Mouse (Mus musculus) kidney, postnatal 25 days (tissue): ENCODE results near the gene Neu3.
"Not testable (repeated sequence)": the region's sequence is repeated elsewhere in the genome, so short reads cannot be mapped to it uniquely, and the experiment has no call there.

Experiments used
- DNase-seq, 2 experiments: peaks; one replicate each; pipeline ENCODE4 v3.0.0; 2021; ENCODE audit warnings: mixed read lengths in 2 of 2

Gene Neu3

DNA sequence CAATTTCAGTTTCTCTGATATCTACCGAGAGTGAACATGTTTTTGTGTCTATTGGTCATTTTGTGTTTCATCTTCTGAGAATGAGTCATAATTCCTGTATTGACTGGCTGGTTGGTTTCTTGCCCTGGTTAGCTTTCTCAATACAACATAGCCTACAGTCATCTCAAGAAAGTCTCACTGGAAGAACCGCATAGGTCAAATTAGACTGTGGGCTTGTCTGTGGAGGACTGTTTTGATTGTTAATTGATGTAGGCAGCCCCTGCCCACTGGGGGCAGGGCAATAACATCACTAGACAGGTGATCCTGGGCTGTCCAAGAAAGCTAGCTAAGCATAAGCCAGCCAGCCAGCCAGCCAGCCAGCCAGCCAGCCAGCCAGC, 5.6 kb upstream of the Neu3 start:
- no peak for DNase-seq

DNA sequence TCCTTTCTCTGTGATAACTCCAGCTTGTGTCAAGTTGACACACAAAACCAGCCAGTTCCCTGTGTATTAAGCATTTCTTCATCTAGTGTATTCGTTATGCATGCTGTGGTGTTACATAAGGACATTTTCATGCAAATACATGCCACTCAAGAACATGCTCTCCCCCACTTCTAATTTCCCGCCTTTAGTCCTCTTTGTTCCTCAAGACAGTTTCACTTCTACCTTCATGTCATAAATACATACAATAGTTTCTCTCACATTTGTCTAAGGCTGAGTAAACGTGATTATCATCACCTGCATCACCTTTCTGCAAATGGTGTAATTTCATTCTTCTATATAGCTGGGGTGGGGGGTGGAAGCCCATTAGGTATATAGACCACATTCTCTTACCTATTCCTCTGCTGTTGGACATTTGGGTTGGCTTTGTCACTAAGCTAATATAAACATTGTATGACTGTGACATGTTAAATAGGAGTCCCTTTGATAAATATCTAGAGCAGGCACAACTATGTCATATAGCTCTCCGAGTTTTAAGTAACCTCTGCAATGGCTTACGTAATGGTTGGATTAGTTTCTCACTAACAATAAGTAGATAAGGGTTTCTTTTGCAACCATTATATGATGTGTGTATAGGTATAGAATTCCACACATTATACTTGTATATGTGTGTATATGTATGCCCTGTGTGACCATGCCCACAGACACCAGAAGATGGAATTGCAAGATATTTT, 5.1 kb upstream of the Neu3 start:
- no peak for DNase-seq

DNA sequence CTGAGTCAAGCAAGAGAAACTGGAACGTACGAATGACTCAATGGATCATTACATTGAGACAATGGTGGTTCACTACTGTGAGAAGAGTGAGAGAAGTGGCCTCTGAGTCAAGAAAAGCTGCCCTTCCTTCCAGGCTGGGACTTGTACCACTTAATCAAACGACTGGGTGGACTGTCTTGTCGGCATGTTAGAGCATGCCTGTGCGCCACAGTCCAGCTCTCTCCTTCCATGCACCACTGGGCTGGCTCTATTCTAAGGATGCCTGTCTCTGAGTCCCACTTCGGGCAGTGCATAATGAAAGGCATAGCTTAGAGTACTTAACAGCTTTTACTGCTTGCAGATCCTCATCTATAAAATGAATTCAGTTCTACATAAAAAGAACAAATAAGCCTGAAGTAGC, 2.1 kb downstream of the Neu3 start:
- DNase-seq = no peak

DNA sequence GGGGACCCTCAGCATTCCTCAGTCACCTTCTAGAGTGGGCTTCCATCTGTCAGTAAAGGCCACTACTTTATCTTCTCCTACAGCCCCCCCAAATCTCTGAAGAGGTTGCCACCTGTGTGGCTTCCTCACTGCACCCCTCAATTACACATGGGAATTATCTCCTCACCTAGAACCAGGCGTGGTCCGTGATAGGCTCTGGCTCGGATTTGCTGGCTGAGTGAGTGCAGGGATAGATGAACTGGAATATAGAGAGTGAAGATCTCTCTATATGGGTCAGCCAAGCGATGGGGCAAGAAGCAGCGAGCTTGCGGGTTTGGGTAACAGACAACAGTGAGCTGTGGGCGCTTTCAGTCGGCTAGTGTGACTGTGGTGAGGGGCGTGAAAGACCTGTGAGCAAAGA, 2.7 kb downstream of the Neu3 start:
- DNase-seq = no peak

DNA sequence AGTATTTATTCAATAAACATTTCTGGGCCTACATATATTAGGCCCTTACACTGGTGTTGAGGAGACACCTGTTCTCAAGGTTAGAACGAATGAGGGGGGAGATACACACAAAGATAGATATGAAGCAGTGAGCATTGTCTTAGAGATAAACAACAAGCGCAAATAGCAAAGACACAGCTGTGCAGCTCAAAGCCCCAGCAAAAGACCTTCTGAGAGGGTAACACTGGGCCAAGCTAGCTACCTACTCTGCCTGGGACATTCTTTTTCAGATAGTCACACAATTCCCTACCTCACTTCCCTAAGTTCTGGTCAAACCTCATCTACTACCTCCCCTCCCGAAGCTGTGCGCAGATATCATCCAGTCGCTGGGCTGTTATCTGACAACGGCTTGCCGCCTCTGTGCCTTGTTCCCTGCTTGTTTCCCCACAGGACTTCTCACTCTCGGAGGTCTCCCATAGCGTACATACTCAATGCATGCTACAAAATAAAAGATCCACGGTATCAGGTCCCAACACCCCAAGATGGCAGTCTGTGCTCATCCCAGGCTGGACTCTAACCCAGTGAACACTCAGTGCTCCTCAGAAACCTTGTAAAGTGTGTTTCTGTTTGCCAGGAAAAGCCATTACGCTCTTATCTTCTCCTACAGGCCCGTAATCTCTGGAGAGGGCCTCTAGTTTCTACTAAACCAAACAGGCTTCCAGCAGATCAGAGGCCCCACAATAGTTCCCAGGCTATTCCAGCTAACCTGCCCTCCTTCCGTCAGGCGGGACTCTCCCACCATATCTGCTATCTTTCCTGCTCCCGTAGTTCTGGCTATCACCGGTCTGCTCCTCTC, 3.4 kb downstream of the Neu3 start:
- no peak for DNase-seq

DNA sequence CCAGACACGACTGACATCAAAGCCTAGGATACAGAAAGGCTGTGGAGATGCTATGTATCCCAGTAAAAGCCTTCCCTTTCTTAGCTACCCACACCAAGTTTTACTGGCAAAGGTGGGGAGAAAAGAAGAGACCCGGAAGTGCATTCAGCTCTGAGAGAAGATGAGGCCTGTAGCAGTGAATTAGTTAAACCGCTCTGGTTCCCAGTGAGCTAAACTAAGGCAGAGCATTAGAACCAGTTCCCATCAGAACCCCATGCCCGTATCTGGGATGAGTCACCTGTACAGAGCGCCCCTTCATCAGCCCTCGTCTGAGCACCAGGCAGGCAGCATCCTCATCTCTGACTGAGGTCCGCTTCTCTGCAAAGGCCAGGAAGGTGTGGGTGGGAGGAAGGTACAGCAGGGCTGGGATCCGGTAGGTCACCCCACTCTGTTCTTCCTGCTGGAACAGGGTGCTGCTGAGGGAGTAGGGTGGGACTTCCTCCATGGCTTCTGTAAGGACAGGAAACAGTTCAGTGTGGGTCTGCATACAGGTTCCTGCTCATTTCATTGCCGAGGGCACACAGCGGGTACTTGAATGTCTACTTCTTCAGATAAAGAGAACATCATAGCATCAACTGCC, 5.1 kb downstream of the Neu3 start:
- DNase-seq = no peak

DNA sequence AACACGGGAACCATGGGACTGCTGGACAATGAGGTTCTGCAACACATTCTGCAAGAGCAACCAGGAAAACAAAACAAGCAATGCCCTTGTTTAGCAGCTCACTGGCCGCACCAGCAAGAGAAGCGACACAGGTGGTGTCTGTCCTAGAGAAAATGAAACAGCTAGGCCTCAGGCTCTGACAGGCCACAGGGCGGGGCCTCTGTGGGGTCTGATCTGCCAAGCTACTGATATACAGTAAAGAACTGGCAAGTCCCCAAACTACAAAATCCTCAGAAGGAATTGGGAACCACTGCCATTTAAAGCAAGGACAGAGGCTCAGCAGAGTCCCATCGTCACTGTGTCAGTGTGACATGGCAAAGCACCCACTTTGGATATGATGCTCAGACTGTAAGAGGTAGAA, 5.8 kb downstream of the Neu3 start:
- DNase-seq = no peak

DNA sequence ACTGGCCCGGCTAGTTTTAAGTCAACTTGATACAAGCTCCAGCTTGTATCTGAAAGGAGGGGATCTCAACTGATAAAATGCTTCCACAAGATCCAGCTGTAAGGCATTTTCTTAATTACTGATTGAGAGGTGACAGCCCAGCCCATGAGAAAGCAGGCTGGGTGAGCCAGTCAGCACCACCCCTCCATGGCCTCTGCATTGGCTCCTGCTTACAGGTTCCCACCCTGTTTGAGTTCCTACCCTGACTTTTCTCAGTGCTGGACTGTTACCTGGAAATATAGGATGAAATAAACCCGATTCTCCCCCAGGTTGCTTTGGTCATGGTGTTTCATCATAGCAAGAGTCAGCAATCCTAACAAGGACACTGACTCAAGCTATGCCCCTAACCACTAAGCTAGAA, 6.3 kb downstream of the Neu3 start:
- no peak for DNase-seq

DNA sequence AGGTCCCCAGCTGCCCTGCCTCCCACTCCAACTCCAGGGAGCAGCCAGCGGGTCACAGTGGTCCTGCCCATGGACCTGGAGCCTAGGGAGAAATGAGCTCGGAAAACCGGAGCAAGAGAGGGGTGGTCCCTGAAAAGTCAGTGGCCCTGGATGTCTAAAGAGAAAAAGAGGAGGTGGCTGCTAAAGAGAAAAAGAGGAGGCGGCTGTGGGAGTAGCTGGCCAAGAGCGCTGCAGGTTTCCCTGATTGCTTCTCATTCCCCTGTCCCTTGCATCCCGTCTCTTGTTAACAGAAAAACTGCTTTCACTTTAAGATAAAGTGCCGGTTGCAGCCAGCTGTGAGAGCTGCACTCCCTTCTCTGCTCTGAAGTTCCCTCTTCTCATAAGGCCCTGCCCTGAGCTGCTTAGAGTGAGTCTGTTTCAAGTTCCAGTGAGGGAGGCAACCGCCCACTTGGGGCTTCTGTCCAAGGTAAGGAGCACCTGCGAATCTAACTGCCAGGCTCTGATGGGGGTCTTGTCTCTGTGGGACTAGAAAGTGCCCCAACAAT, 10.0 kb downstream of the Neu3 start:
- not testable (repeated sequence) for DNase-seq

DNA sequence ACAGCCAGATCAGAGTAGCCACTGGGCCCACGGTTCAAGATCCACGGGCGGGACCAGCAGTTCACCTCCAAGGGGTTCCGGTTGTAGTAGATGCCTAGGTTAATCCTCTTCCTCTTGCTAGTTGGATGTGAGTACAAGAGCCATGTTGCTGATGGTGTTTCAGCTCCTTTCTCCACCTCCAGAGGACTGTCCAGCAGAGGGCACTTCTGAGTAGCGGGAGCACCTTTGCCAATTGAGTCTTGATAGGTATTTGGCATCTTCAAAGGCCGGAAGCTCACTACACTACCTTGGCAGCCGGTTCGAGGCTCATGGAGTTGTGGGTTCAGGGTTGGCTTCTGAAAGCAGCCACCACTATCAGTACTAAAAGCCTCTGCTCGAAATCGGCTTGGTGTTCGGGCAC, 14.8 kb downstream of the Neu3 start:
- peak in 1 of 2 experiments; percentile 61 for DNase-seq

DNA sequence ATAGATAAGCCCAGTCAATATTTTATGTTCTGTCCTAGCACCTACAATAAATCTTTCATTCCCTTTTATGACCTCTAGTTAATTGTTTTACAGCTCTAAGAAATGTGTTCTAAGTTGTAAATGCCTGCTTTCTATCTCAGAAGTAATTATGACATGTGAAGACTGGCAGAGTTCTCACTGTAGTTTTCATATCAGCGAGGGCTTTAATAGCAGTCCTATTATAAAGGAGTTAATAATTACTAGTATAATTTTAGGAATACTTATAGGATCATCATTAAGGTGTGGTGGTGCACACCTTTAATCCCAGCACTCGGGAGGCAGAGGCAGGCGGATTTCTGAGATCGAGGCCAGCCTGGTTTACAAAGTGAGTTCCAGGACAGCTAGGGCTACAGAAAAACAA, 16.6 kb downstream of the Neu3 start:
- DNase-seq = no peak

DNA sequence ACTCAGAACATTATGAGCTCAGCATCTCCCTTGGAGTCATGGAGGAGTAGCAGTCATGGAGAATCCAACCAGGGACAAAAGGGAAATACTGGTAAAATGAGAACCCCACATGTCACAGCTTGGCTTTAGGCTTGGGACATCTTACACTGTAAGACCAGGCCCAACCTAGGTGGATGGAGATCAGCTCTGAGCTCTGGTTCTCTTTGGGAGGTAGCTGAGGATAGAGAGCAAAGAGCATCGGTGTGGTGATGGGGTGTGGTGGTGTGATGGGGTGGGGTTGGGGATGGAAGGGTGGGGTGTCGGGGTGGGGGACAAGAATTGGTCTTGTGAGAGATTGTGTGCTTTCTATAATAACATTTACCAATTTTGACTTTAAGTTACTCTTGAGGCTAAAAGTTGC, 17.4 kb downstream of the Neu3 start:
- DNase-seq = no peak

DNA sequence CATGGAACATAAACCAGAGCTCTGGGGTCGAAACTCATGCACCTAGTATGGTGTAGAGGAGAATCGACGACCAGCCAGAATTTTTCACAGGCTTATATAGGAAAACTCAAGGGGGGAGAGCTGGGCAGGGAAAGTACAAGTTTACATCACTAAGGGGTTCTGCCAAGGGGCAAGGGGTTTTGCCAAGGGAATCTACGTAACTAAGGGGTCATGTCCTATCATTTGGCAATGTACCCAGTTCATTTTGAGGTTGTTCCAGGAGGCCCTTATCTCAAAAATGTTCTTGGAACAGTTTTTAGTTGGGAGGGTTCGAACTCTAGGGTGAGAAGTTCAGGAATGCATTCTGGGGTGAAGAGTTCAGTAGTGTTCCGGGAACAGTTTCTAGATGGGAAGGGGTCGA, 21.2 kb downstream of the Neu3 start:
- DNase-seq = not testable (repeated sequence)

DNA sequence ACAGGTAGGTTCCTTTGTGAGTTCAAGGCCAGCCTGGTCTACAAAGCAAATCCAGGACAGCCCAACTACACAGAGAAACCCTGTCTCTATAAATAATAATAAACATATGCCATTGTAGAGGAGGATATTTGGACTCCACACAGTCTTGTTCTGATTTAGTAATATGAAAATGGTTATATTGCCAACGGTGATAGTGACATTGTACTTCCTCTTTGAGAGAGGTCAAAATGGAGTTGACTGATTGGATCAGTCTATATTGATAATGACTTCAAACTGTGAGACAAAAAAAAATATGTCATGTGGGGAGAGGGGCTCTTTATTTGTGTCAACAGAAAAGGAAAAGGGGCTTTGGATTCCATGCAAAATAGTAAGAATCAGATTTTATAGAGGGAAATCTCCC, 22.9 kb downstream of the Neu3 start:
- DNase-seq = no peak

DNA sequence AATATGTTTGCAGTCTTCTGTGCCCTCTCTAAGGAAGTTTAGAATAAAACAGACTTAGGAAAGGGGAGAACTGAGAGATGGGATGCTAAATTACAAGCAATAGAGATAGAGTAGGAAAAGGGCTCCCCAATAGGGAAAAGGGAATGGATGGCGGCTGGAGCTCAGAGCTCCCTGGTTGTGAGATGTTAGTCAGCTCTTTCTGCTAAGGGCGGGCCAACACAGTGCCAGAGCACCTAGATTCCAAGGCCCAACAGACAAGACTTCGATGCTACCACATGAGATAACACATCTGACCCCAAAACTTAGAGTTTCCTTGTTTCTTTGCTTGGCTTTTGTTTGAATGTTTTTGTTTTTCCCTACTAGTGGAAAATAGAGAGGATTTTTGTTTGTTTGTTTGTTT, 24.2 kb downstream of the Neu3 start:
- not testable (repeated sequence) for DNase-seq

DNA sequence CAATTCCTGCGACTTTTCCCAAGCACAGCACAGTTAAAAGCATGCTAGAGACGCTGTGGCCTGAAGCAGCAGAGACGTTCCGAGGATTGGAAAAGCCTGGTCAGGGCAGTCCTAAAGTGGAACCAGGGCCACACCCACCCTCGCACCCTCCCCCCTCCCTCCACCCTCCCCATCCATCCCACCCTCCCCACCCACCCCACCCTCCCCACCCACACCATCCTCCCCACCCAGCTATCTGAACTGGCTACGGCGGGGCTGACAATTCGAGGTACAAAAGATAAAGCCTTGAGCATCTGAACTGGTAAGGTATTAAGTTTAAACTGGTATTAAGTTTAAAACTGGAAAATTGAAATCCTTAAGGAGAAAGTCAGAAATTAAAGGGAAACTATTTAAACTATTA, 24.7 kb downstream of the Neu3 start:
- no peak for DNase-seq

DNA sequence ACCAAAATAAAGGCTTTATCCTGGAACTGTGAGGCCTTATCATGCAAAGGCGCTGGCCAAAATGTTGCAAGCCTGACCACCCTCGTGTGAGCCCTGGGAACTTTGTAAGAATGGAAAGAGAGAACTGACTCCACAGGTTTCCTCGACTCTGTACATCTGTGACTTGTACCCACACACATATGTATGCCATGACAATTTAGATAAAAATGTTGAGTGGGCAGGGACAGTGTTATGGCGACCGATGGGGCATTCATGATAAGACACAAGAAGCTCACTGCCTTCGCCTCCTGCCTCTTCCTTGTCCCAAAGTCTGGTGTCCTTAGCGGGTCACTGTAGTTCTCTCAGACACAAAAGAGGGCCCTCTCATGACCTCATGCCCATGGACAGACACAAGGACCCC, 29.1 kb downstream of the Neu3 start:
- no peak for DNase-seq

DNA sequence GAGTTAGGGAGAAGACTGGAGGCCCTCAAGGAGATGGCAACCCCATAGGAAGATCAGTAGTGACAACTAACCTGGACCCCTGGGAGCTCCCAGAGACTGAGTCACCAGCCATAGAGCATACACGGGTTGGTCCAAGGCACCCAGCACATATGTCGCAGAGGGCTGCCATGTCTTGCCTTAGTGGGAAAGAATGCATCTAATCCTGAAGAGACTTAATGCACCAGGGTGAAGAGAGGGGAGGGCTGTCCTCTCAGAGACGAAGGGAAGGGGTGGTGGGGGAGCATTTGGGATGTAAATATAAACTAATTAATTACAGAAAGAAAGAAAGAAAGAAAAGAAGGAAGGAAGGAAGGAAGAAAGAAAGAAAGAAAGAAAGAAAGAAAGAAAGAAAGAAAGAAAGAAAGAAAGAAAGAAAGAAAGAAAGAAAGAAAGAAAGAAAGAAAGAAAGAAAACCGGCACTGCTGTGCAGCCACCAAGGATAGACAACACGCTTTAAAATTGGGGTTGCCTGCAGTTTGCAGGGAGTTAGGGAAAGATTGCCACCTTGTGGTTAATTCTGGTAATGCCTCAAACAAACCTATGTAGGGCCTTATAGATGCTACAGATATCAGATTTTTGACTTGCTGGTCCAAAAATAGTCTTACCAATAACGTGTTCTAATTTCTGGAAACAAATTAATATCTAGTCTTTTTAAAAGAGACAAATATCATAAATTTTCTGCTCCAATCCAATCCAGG, 30.1 kb downstream of the Neu3 start:
- peak in 1 of 2 experiments; percentile 81 for DNase-seq

DNA sequence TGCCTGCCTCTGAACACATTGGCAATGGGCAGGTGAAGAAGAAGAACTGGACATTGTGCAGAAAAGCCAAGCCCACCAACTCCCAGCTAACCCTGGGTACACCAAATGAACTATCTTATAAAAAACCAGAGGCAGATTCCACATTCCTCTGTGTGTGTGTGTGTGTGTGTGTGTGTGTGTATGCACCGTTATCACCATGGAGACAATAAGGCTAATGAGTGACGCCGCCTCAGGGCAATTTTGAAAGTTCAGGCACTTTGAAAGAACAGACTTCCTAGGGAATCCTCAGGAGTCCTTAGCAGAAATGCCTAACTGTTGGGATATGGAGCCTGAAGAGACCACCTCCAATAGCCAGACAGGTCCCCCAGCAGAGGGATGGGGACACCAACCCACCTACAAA, 31.0 kb downstream of the Neu3 start:
- DNase-seq = no peak

DNA sequence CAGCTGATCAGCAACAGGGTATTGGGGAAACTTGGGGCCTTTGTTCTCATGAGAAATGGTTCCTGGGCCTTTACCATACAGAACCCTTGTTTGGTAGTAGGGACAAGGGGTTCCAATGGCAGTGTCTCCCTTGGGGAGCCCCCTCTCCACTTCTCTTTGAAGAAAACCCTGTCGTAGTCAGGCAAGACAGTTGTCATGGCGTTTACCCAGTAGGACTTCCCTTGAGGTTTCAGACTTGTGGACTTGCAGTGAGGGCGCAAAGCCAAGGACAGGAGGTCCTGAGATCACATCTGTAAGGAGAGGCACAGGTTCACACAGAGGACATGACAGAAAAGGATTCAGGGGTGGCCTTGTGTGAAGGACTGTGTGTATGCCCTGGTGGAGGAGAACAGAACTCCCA, 31.7 kb downstream of the Neu3 start:
- no peak for DNase-seq

DNA sequence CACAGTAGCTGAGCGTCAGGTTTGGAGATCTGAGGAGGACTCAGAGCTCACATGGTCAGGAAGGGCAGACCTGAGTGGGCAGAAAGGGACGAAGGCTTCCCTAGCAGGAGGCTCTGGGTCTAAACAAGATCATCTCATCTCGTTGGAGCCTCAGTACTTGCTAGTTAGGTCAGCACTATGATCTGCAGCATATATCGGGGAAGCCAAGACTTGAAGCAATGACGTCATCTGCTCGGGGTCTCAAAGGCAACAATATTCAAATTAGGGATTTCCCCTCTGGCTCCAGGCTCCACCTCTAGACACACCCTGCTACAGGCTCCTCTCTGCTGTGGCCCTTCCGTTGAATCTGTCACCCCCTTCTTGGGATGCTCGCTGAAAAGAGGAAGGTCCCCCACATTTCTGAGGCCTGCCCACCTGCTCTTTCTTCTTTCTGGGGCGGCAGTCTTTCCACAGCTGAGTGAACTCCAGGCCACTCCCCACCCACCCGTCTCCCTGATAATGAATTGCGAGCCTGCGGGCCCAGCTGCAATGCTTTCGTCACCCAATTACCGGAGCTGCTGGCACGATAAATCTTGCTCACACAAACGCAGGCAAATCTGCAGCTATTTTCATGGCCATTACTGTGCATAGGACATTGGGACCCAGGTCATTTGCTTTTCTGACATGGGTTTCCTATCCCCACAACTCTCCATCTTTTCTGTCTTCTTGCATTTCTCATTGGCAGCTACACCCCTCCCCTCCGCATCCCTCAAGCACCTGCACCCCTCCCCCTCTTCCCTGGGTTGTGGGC, 32.8 kb downstream of the Neu3 start:
- no peak for DNase-seq

DNA sequence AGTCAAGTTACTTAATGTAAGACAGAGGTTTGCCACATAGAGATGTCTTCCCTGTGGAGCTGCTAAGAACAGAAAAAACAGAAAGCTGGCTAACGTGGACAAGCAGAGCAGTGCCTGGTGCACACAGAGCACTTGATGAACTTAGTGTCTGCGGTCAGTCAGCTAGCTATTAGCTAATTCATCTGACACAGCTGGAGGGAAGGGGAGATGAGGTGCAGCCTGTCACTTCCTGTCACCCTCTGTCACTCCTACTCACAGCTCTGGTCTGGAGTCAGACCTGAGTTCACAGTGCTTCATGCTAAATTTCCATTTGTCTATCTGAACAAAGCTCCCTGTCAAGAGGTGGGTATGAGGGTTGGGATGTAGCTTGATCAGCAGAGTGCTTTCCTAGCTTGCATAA, 34.1 kb downstream of the Neu3 start:
- no peak for DNase-seq
